Comparison of ENCODE assay signal across 8 mouse cellular contexts in genomic region chr7:4898851-4899648, GRCm38 (mm10). TPM values are rescaled to one million over a fixed set of nuclear protein-coding genes. Genes with fewer than 3 reads are reported as not detected.
A peak's percentile ranks its signal among the peaks of the same experiment; 100 is the strongest.
DNase-seq lines count a peak whose midpoint lies in the region; ATAC-seq lines count a peak whose summit lies in the region.

No protein-coding gene starts in this region.

- peak overlapping the region; percentile 71 for H3K4me2 ChIP-seq in heart, embryonic 13.5 days
- peak overlapping the region; percentile 49 for H3K4me2 ChIP-seq in hindbrain, embryonic 12.5 days (replicated peaks)
- H3K4me2 ChIP-seq in midbrain, embryonic 12.5 days (replicated peaks): peak overlapping the region; percentile 48

- H3K9me3 ChIP-seq in heart, embryonic 13.5 days: peaks cover 4% of the 10 kb centered on the region; the same call in 1 of the 2 replicates
- H3K9me3 ChIP-seq in hindbrain, embryonic 12.5 days (replicated peaks): peaks cover 4% of the 10 kb centered on the region; the same call in 1 of the 2 replicates
- H3K9me3 ChIP-seq in midbrain, embryonic 12.5 days: 0 out of 2 replicates have a peak, but pooled peaks cover 3% of the 10 kb centered on the region

- H3K4me1 ChIP-seq in heart, embryonic 13.5 days: peaks cover 18% of the 10 kb centered on the region
- peaks cover 11% of the 10 kb centered on the region for H3K4me1 ChIP-seq in hindbrain, embryonic 12.5 days
- H3K4me1 ChIP-seq in midbrain, embryonic 12.5 days: peaks cover 6% of the 10 kb centered on the region; the same call in 1 of the 2 replicates

- WGBS in heart, embryonic 13.5 days: 16% methylated on average over 18 of the region's 18 CpGs
- 18% methylated on average over 18 of the region's 18 CpGs for WGBS in hindbrain, embryonic 12.5 days
- 22% methylated on average over 15 of the region's 18 CpGs for WGBS in midbrain, embryonic 12.5 days

- no peak overlapping the region for H3K27ac ChIP-seq in heart, embryonic 13.5 days (replicated peaks)
- no peak overlapping the region for H3K27ac ChIP-seq in hindbrain, embryonic 12.5 days
- no peak overlapping the region for H3K27ac ChIP-seq in midbrain, embryonic 12.5 days (replicated peaks)

- H3K36me3 ChIP-seq in heart, embryonic 13.5 days: no peaks in the 10 kb centered on the region
- H3K36me3 ChIP-seq in hindbrain, embryonic 12.5 days: no peaks in the 10 kb centered on the region
- no peaks in the 10 kb centered on the region for H3K36me3 ChIP-seq in midbrain, embryonic 12.5 days

- H3K27me3 ChIP-seq in heart, embryonic 13.5 days (replicated peaks): peaks cover 5% of the 10 kb centered on the region; the same call in 1 of the 2 replicates
- peaks cover 19% of the 10 kb centered on the region for H3K27me3 ChIP-seq in hindbrain, embryonic 12.5 days
- peaks cover 16% of the 10 kb centered on the region for H3K27me3 ChIP-seq in midbrain, embryonic 12.5 days

- H3K9ac ChIP-seq in heart, embryonic 13.5 days: peak overlapping the region; percentile 77
- peak overlapping the region; percentile 39; the same call in 1 of the 2 replicates for H3K9ac ChIP-seq in hindbrain, embryonic 12.5 days
- no peak overlapping the region for H3K9ac ChIP-seq in midbrain, embryonic 12.5 days (replicated peaks)

- ATAC-seq in heart, embryonic 13.5 days (ENCODE audit: extremely low read depth, insufficient number of reproducible peaks, low FRiP score, low TSS enrichment): peak; percentile 19; the same call in 1 of the 2 replicates
- ATAC-seq in hindbrain, embryonic 12.5 days (ENCODE audit: low FRiP score): peak; percentile 33
- ATAC-seq in midbrain, embryonic 12.5 days (ENCODE audit: low FRiP score, low read depth): peak; percentile 54

- no peak for DNase-seq in heart, adult 11 months
- peak; percentile 69 to 75 for DNase-seq in cerebellum, postnatal 10 days
- no peak for DNase-seq in spleen, postnatal 10 days (ENCODE audit: low spot score in 2 of 2)
- no peak for DNase-seq in right cerebral cortex, postnatal 25 days
- DNase-seq in layer of hippocampus, postnatal 25 days (ENCODE audit: extremely low spot score in 1 of 2, low spot score in 1 of 2): no peak

- peak overlapping the region; percentile 49 for H3K4me3 ChIP-seq in heart, embryonic 13.5 days
- H3K4me3 ChIP-seq in hindbrain, embryonic 12.5 days: peak overlapping the region; percentile 20
- peak overlapping the region; percentile 19 for H3K4me3 ChIP-seq in midbrain, embryonic 12.5 days

RNA-seq across cellular contexts. Expression of gene Gm36210, which starts 7.3 kb away (rescaled TPM):
- 0.27 TPM in 1 of 2 replicates, not detected in the other for polyA plus RNA-seq in heart, embryonic 13.5 days (2015; fragmentation: Nextera tagmentation; extraction: Ambion mirVana)
- not detected in 2 replicates for polyA plus RNA-seq in hindbrain, embryonic 12.5 days (2016; fragmentation: Nextera tagmentation; extraction: Ambion mirVana)
- not detected in 2 replicates for polyA plus RNA-seq in midbrain, embryonic 12.5 days (2016; fragmentation: Nextera tagmentation; extraction: Ambion mirVana)
- total RNA-seq in layer of hippocampus, postnatal 25 days (2021): under 1 TPM; 0.27 to 0.38 TPM

RNA-seq across cellular contexts. Expression of gene Zfp628, which starts 16.0 kb away (rescaled TPM):
- 2.4 and 2.9 TPM in 2 replicates for polyA plus RNA-seq in heart, embryonic 13.5 days (2015; fragmentation: Nextera tagmentation; extraction: Ambion mirVana)
- 4.3 and 4.8 TPM in 2 replicates for polyA plus RNA-seq in hindbrain, embryonic 12.5 days (2016; fragmentation: Nextera tagmentation; extraction: Ambion mirVana)
- polyA plus RNA-seq in midbrain, embryonic 12.5 days (2016; fragmentation: Nextera tagmentation; extraction: Ambion mirVana): 4.7 and 4.9 TPM in 2 replicates
- total RNA-seq in layer of hippocampus, postnatal 25 days (2021): 10 to 100 TPM; 13.4 to 14.3 TPM

RNA-seq across cellular contexts. Expression of gene Isoc2a, which starts 22.1 kb away (rescaled TPM):
- 1.4 TPM in 2 replicates for polyA plus RNA-seq in heart, embryonic 13.5 days (2015; fragmentation: Nextera tagmentation; extraction: Ambion mirVana)
- 0.88 and 1.2 TPM in 2 replicates for polyA plus RNA-seq in hindbrain, embryonic 12.5 days (2016; fragmentation: Nextera tagmentation; extraction: Ambion mirVana)
- 0.68 and 0.80 TPM in 2 replicates for polyA plus RNA-seq in midbrain, embryonic 12.5 days (2016; fragmentation: Nextera tagmentation; extraction: Ambion mirVana)
- total RNA-seq in layer of hippocampus, postnatal 25 days (2021): 10 to 100 TPM; 11.2 to 12.4 TPM

RNA-seq across cellular contexts. Expression of gene Nat14, which starts 22.8 kb away (rescaled TPM):
- polyA plus RNA-seq in heart, embryonic 13.5 days (2015; fragmentation: Nextera tagmentation; extraction: Ambion mirVana): 4.2 and 5.8 TPM in 2 replicates
- 12.3 and 14.3 TPM in 2 replicates for polyA plus RNA-seq in hindbrain, embryonic 12.5 days (2016; fragmentation: Nextera tagmentation; extraction: Ambion mirVana)
- 15.1 and 16.6 TPM in 2 replicates for polyA plus RNA-seq in midbrain, embryonic 12.5 days (2016; fragmentation: Nextera tagmentation; extraction: Ambion mirVana)
- 100 to 1,000 TPM; 109 to 112 TPM for total RNA-seq in layer of hippocampus, postnatal 25 days (2021)

RNA-seq across cellular contexts. Expression of gene Ssc5d, which starts 26.5 kb away (rescaled TPM):
- polyA plus RNA-seq in heart, embryonic 13.5 days (2015; fragmentation: Nextera tagmentation; extraction: Ambion mirVana): 1.5 and 2.0 TPM in 2 replicates
- 1.6 and 2.2 TPM in 2 replicates for polyA plus RNA-seq in hindbrain, embryonic 12.5 days (2016; fragmentation: Nextera tagmentation; extraction: Ambion mirVana)
- polyA plus RNA-seq in midbrain, embryonic 12.5 days (2016; fragmentation: Nextera tagmentation; extraction: Ambion mirVana): 1.6 and 2.0 TPM in 2 replicates
- total RNA-seq in layer of hippocampus, postnatal 25 days (2021): 1 to 10 TPM; 1.4 to 2.3 TPM

Comparison
In these comparisons a context has a peak if more than half of its experiments do, and no peak if none do; other contexts are left out.
1. DNase-seq: peak in cerebellum, postnatal 10 days (2 of 2); none in heart, adult 11 months (single experiment), spleen, postnatal 10 days (0 of 2), right cerebral cortex, postnatal 25 days (single experiment) and layer of hippocampus, postnatal 25 days (0 of 2).
2. Peak in every context shown above with its lines, with median percentiles within 50 percentile points of each other: ATAC-seq, H3K4me2 ChIP-seq and H3K4me3 ChIP-seq.